Mouse (Mus musculus) heart, postnatal 0 days (tissue): ENCODE measurements at regions not wholly inside any gene's neighbourhood (a gene's known extent, or its start where the extent isn't known, plus 50 kb on each side); places are given as distances from the start of the nearest gene placed in this dataset.

Experiments
- CTCF ChIP-seq: IDR thresholded peaks from 2 replicates; pipeline ENCODE4 v1.5.1; 2016; ENCODE audit warnings: antibody characterized with exemption, control low read depth, low read depth
- EP300 ChIP-seq: IDR thresholded peaks from 2 replicates; pipeline ENCODE4 v1.6.1; 2016; ENCODE audit warnings: antibody characterized with exemption, low read depth

GRCm38 (mm10) chr4:64259348-64260187 lies 212.8 kb upstream of the Tnc start:
- TF ChIP-seq CTCF (no peak), EP300 (no peak)
